Mouse (Mus musculus): ENCODE results near the gene Cdc25a.
A peak's percentile ranks its signal among the peaks of the same experiment; 100 is the strongest.

Gene Cdc25a

GRCm38 (mm10) chr9:109874797-109875691 lies at the start of gene Cdc25a:
Cdc25a (plus strand) TSS chr9:109875579.
- DNase-seq (ENCODE audit: low spot score) = peak; percentile 99

- DNase-seq (ENCODE audit: low spot score) = no peak
These were observed 49.6 kb upstream of the Cdc25a start for GRCm38 (mm10) chr9:109825739-109826138.

- no peak for DNase-seq (ENCODE audit: low spot score)
These were observed 49.2 kb upstream of the Cdc25a start for GRCm38 (mm10) chr9:109826181-109826580.

GRCm38 (mm10) chr9:109832391-109833087 lies 42.8 kb upstream of the Cdc25a start, which contains the start of gene Nme6:
Nme6 (plus strand) TSS chr9:109832749.
- DNase-seq (ENCODE audit: low spot score) = peak; percentile 84

GRCm38 (mm10) chr9:109833088-109833412 lies 42.3 kb upstream of the Cdc25a start:
- no peak for DNase-seq (ENCODE audit: low spot score)

- peak; percentile 38 for DNase-seq (ENCODE audit: low spot score)
These were observed 26.0 kb upstream of the Cdc25a start, which contains the start of gene Camp for GRCm38 (mm10) chr9:109849312-109849758. Camp (minus strand) TSS chr9:109849617.

- DNase-seq (ENCODE audit: low spot score) = no peak
These were observed 25.3 kb upstream of the Cdc25a start for GRCm38 (mm10) chr9:109850099-109850498.

GRCm38 (mm10) chr9:109854341-109854740 lies 21.0 kb upstream of the Cdc25a start:
- no peak for DNase-seq (ENCODE audit: low spot score)

- no peak for DNase-seq (ENCODE audit: low spot score)
These were observed 19.4 kb upstream of the Cdc25a start for GRCm38 (mm10) chr9:109855947-109856346.

GRCm38 (mm10) chr9:109862397-109863044 lies 12.9 kb upstream of the Cdc25a start:
- DNase-seq (ENCODE audit: low spot score) = peak; percentile 83

GRCm38 (mm10) chr9:109863085-109863484 lies 12.3 kb upstream of the Cdc25a start:
- DNase-seq (ENCODE audit: low spot score) = no peak

- DNase-seq (ENCODE audit: low spot score) = peak; percentile 23
These were observed 9.2 kb upstream of the Cdc25a start for GRCm38 (mm10) chr9:109866218-109866617.

GRCm38 (mm10) chr9:109870983-109871572 lies 4.3 kb upstream of the Cdc25a start:
- no peak for DNase-seq (ENCODE audit: low spot score)

- DNase-seq (ENCODE audit: low spot score) = peak; percentile 70
These were observed 569 bp downstream of the Cdc25a start for GRCm38 (mm10) chr9:109875695-109876601.

GRCm38 (mm10) chr9:109876756-109877155 lies 1.4 kb downstream of the Cdc25a start:
- DNase-seq (ENCODE audit: low spot score) = peak; percentile 46

- no peak for DNase-seq (ENCODE audit: low spot score)
These were observed 2.3 kb downstream of the Cdc25a start for GRCm38 (mm10) chr9:109877666-109878065.

GRCm38 (mm10) chr9:109879305-109879704 lies 3.9 kb downstream of the Cdc25a start:
- DNase-seq (ENCODE audit: low spot score) = no peak

GRCm38 (mm10) chr9:109886259-109886658 lies 10.9 kb downstream of the Cdc25a start:
- no peak for DNase-seq (ENCODE audit: low spot score)

- no peak for DNase-seq (ENCODE audit: low spot score)
These were observed 11.9 kb downstream of the Cdc25a start for GRCm38 (mm10) chr9:109887321-109887720.

- no peak for DNase-seq (ENCODE audit: low spot score)
These were observed 16.1 kb downstream of the Cdc25a start for GRCm38 (mm10) chr9:109891501-109891900.

GRCm38 (mm10) chr9:109892651-109893250 lies 17.4 kb downstream of the Cdc25a start:
- peak; percentile 77 for DNase-seq (ENCODE audit: low spot score)

All from urinary bladder, postnatal 14 days (tissue).